Mouse (Mus musculus) CH12.LX (cell line): Measurements from ENCODE around the gene D630003M21Rik.

Source experiments
- CTCF ChIP-seq, 2 experiments: IDR thresholded peaks in 1 of 2; conservative IDR thresholded peaks in 1 of 2; 2 replicates each; pipeline ENCODE4 v1.5.1; 2011 to 2012; ENCODE audit warnings: low read depth in 2 of 2, low read length in 2 of 2, improper control_type of control experiment in 1 of 2, inconsistent platforms in 1 of 2, mild to moderate bottlenecking in 1 of 2, moderate library complexity in 1 of 2
- EP300 ChIP-seq: IDR thresholded peaks from 2 replicates; pipeline ENCODE4 v1.6.1; 2011; ENCODE audit warnings: low read length, improper control_type of control experiment
- HCFC1 ChIP-seq: IDR thresholded peaks from 2 replicates; pipeline ENCODE4 v1.6.1; 2012; ENCODE audit warnings: low read depth, mild to moderate bottlenecking, inconsistent platforms, low read length, improper control_type of control experiment
- KAT2A ChIP-seq: IDR thresholded peaks from 2 replicates; pipeline ENCODE4 v1.6.1; 2012; ENCODE audit warnings: low read length, improper control_type of control experiment, inconsistent platforms; ENCODE audit not compliant: insufficient replicate concordance
- MEF2A ChIP-seq: IDR thresholded peaks from 2 replicates; pipeline ENCODE4 v1.6.1; 2014; ENCODE audit warnings: low read depth, mild to moderate bottlenecking, inconsistent platforms, low read length, improper control_type of control experiment, borderline replicate concordance
- MYC ChIP-seq: IDR thresholded peaks from 2 replicates; pipeline ENCODE4 v1.6.1; 2011; ENCODE audit warnings: low read depth, mild to moderate bottlenecking, improper control_type of control experiment, low read length
- POLR2A ChIP-seq: IDR thresholded peaks from 2 replicates; pipeline ENCODE4 v1.6.1; 2011; ENCODE audit warnings: low read depth, mild to moderate bottlenecking, improper control_type of control experiment, low read length
- RCOR1 ChIP-seq: conservative IDR thresholded peaks from 2 replicates; pipeline ENCODE4 v1.6.1; 2012; ENCODE audit warnings: low read depth, mild to moderate bottlenecking, inconsistent platforms, low read length, improper control_type of control experiment

DNA sequence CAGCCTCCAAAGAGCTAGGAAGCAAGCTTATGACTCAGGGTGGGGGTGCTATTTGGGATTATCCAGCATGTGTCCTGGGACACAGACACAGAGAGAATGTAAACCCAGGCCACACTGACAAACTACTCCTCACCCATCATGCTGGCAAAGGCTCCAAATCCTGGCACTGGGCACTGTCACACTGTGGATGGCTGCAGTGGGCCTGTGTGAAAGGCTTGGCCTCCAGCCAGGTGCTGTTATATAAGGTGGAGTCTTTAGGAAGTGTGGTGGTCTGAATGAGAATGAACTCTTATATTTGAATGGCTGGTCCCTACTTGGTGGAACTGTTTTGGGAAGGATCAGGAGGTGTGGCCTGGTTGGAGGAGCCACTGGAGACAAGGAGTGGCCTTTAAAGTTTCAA, 7.7 kb upstream of the D630003M21Rik start:
- TF ChIP-seq KAT2A (no peak), CTCF (conservative IDR thresholded peaks at IDR 0.05 in 1 of 2, IDR thresholded peaks at IDR 0.05 in 1 of 2; ENCODE audit: low read depth in 2 of 2, low read length in 2 of 2) (no peak), MEF2A (no peak), HCFC1 (no peak), POLR2A (no peak), EP300 (no peak), MYC (no peak), RCOR1 (no peak)
